Mouse (Mus musculus) right cerebral cortex, adult 2 months (tissue): ENCODE results near the gene Birc3.

Experiments
- DNase-seq, 2 experiments: peaks; one replicate each; pipeline ENCODE4 v3.0.0; 2021 to 2022; ENCODE audit warnings: low spot score in 2 of 2

Birc3 gene

DNA sequence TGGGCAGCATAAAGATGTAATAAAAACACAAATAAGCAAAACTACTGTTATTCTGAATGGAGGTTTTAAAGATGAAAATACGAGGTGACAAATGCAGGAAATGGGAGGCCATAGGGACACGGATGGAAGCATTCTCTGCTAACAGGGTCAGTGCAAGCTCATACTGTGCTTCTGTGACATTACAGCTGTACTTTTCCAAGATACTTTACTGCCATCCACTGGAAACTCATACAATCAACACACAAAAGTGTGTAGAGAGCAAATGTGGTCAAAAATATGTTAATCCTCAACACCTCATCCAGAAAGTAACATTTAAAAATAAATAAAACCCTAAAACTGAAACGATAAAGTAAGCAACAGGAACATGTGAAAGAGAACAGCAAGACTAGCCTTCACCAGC, 50.2 kb downstream of the Birc3 start:
- no peak for DNase-seq

DNA sequence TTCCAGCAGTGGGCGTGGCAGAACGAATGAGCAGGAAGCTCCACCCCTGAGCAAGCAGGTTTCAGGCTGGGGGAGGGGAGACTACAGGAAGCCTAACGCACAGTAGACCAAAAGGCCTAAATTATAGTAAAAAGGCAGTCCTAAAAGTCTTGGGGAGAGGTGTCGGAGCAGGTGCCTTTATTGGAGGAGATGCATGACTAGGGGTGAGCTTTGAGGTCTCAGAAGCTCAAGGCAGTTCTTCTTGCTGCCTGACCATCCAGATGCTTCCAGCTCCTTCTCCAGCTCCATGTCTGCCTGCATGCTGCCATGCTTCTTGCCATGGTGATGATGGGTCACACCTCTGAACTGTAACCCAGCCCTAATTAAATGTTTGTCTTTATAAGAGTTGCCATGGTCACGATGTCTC, 67.9 kb downstream of the Birc3 start:
- no peak for DNase-seq
